Mouse (Mus musculus): Measurements from ENCODE around the gene Slco1a6. TPM values are rescaled to one million over a fixed set of nuclear protein-coding genes. Genes with fewer than 3 reads are reported as not detected.
"Not testable (repeated sequence)": the region's sequence is repeated elsewhere in the genome, so short reads cannot be mapped to it uniquely, and the experiment has no call there.

The Slco1a6 gene
- 0.04 TPM in 1 of 2 replicates, not detected in the other for polyA plus RNA-seq (2012; rRNA removed)

DNA sequence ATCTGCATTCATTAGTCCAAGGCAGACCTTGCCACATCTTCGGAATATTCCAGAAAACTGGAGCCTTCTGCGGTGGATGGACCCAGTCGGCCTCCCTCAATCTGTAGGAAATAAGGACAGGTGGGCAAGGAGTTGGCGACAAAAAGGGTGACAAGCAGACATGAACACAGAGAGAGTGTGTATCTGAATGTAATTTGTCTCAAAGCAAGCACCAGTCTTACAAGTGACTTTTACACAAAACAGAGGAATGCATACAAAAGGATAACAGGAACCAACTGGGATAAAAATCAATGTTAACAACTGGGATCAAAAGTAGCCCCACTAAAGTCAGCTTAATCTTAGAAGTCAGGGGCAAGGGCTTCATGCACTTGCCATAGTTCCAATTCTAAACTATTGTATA, at the start of gene Slco1a6:
Slco1a6 (minus strand) TSS at position 101 of the 400 bp plus-strand sequence.
- DNase-seq (ENCODE audit: extremely low spot score in 1 of 2, low spot score in 1 of 2), result no peak

GRCm38 (mm10) chr6:142250738-142251307, 42.5 kb upstream of the Slco1a6 start:
- DNase-seq (ENCODE audit: extremely low spot score in 1 of 2, low spot score in 1 of 2), result not testable (repeated sequence)

- no peak for DNase-seq (ENCODE audit: extremely low spot score in 1 of 2, low spot score in 1 of 2)
Observed at GRCm38 (mm10) chr6:142245065-142245464, 36.7 kb upstream of the Slco1a6 start.

- no peak for DNase-seq (ENCODE audit: extremely low spot score in 1 of 2, low spot score in 1 of 2)
Observed at GRCm38 (mm10) chr6:142239468-142239867, 31.1 kb upstream of the Slco1a6 start.

GRCm38 (mm10) chr6:142220138-142220537, 11.8 kb upstream of the Slco1a6 start:
- peak; percentile 0 to 1 for DNase-seq (ENCODE audit: extremely low spot score in 1 of 2, low spot score in 1 of 2)

- no peak for DNase-seq (ENCODE audit: extremely low spot score in 1 of 2, low spot score in 1 of 2)
Observed at GRCm38 (mm10) chr6:142211821-142212220, 3.5 kb upstream of the Slco1a6 start.

- DNase-seq (ENCODE audit: extremely low spot score in 1 of 2, low spot score in 1 of 2), result no peak
Observed at GRCm38 (mm10) chr6:142209749-142210148, 1.4 kb upstream of the Slco1a6 start.

GRCm38 (mm10) chr6:142200524-142200923, 7.8 kb downstream of the Slco1a6 start:
- DNase-seq (ENCODE audit: extremely low spot score in 1 of 2, low spot score in 1 of 2), result no peak

- DNase-seq (ENCODE audit: extremely low spot score in 1 of 2, low spot score in 1 of 2), result no peak
Observed at GRCm38 (mm10) chr6:142194245-142194644, 14.1 kb downstream of the Slco1a6 start.

GRCm38 (mm10) chr6:142191962-142192361, 16.4 kb downstream of the Slco1a6 start:
- no peak for DNase-seq (ENCODE audit: extremely low spot score in 1 of 2, low spot score in 1 of 2)

GRCm38 (mm10) chr6:142187426-142187825, 20.9 kb downstream of the Slco1a6 start:
- no peak for DNase-seq (ENCODE audit: extremely low spot score in 1 of 2, low spot score in 1 of 2)

GRCm38 (mm10) chr6:142185868-142186415, 22.4 kb downstream of the Slco1a6 start:
- no peak for DNase-seq (ENCODE audit: extremely low spot score in 1 of 2, low spot score in 1 of 2)

GRCm38 (mm10) chr6:142163406-142163805, 44.9 kb downstream of the Slco1a6 start:
- DNase-seq (ENCODE audit: extremely low spot score in 1 of 2, low spot score in 1 of 2), result no peak

- DNase-seq (ENCODE audit: extremely low spot score in 1 of 2, low spot score in 1 of 2), result no peak
Observed at GRCm38 (mm10) chr6:142161171-142161570, 47.1 kb downstream of the Slco1a6 start.

DNA sequence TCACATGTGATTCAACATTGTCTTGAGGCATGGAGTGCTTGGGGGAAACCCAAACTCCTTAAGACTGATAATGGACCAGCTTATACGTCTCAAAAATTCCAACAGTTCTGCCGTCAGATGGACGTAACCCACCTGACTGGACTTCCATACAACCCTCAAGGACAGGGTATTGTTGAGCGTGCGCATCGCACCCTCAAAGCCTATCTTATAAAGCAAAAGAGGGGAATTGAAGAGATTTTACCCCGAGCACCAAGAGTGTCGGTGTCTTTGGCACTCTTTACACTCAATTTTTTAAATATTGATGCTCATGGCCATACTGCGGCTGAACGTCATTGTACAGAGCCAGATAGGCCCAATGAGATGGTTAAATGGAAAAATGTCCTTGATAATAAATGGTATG, 54.2 kb downstream of the Slco1a6 start:
- peak; percentile 4 to 26 for DNase-seq (ENCODE audit: extremely low spot score in 1 of 2, low spot score in 1 of 2)

- DNase-seq (ENCODE audit: extremely low spot score in 1 of 2, low spot score in 1 of 2), result no peak
Observed at GRCm38 (mm10) chr6:142148371-142148770, 60.0 kb downstream of the Slco1a6 start.

- no peak for DNase-seq (ENCODE audit: extremely low spot score in 1 of 2, low spot score in 1 of 2)
Observed at GRCm38 (mm10) chr6:142111667-142112305, 96.5 kb downstream of the Slco1a6 start.

- DNase-seq (ENCODE audit: extremely low spot score in 1 of 2, low spot score in 1 of 2), result no peak
Observed at GRCm38 (mm10) chr6:142091126-142091525, 117.2 kb downstream of the Slco1a6 start.

DNA sequence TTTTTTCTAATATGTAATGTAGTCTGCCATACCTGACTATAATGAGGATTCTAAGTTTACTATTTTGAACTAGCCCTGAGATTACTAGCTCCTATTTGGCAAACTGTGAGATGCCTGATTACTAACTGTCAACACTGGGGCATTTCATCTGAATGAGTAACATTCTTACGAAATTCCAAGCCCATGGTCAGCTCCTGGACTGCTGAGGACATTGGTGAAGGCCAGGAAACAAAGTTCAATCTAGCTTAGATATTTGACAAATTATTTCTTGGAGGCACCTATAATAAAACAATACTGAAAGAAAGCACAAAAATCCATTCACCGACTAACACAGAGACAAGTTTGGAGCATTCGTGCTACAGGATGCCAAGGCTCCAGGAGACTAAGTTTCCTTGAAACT, 150.0 kb downstream of the Slco1a6 start:
- DNase-seq (ENCODE audit: extremely low spot score in 1 of 2, low spot score in 1 of 2), result not testable (repeated sequence)

GRCm38 (mm10) chr6:142047689-142048088, 160.6 kb downstream of the Slco1a6 start:
- DNase-seq (ENCODE audit: extremely low spot score in 1 of 2, low spot score in 1 of 2), result no peak

DNA sequence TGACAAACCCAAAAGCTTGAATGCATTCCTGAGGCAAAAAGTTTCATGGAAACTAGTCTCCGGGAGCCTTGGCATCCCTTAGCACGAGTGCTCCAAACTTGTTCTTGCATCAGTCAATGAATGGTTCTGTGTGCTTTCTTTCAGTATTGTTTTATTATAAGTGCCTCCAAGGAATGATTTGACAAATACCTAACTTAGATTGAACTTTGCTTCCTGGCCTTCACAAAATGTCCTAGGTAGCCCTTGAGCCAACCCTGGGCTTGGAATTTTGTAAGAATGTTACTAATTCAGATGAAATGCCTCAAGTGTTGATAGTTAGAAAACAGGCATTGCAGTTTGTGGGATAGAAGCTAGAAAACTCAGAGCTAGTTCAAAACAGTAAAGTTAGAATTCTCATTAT, 162.6 kb downstream of the Slco1a6 start:
- no peak for DNase-seq (ENCODE audit: extremely low spot score in 1 of 2, low spot score in 1 of 2)

DNA sequence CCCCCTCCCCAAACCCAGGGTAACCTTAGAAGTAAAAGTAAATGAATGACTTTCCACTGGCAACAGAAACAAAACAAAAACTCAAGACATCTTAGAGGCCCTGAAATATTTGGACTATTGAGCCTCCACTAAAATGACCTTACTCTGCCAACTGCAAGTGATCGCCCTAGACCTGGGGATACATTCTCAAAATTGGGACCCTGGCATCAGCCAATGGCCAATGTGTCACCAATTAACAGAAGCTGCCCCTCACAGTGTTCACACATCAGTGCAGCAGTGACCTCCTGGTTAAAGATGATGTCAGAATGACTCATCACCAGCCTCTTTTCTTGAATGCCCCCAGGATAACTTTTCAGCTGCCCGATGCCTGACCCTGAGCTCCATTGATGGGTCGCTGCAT, 166.4 kb downstream of the Slco1a6 start:
- DNase-seq (ENCODE audit: extremely low spot score in 1 of 2, low spot score in 1 of 2), result no peak
